Mouse (Mus musculus): ENCODE results near the gene Dupd1.

GRCm38 (mm10) chr14:21753367-21753766, 39.0 kb upstream of the Dupd1 start:
- TF ChIP-seq POLR2A (IDR thresholded peaks at IDR 0.05; ENCODE audit: control insufficient read depth, extremely low read depth, insufficient read depth, low read length, poor library complexity) = no peak
- TF ChIP-seq CTCF (IDR thresholded peaks at IDR 0.05; ENCODE audit: borderline replicate concordance, control insufficient read depth, extremely low read depth, insufficient read depth, low read length, poor library complexity) = no peak

Measured in thymus, adult 2 months (tissue).